Mouse (Mus musculus): Measurements from ENCODE around the gene Hspg2. TPM values are rescaled to one million over a fixed set of nuclear protein-coding genes. Genes with fewer than 3 reads are reported as not detected.

The Hspg2 gene
- polyA plus RNA-seq, 1 experiment from 2014 or later: 67.5 TPM

- Histone ChIP-seq H3K27me3 (ENCODE audit: control insufficient read depth, insufficient read depth, low read length) (no peaks in the 10 kb centered on the region), H3K9ac (ENCODE audit: low read length) (no peak overlapping the region), H3K4me1 (ENCODE audit: control insufficient read depth in 2 of 2, insufficient read depth in 2 of 2, low read length in 2 of 2) (peaks cover 22 to 28% of the 10 kb centered on the region in 2 experiments), H3K9me3 (ENCODE audit: control insufficient read depth, low read length) (no peaks in the 10 kb centered on the region), H3K27ac (replicated peaks in 1 of 2; ENCODE audit: control insufficient read depth in 1 of 2, insufficient read depth in 1 of 2, low read depth in 2 of 2, low read length in 2 of 2) (no peak overlapping the region), H3K4me3 (ENCODE audit: control insufficient read depth in 1 of 2, insufficient read depth in 1 of 2, low read depth in 1 of 2, low read length in 2 of 2) (no peak overlapping the region), H3K4me2 (ENCODE audit: low read length) (no peak overlapping the region), H3K36me3 (ENCODE audit: control insufficient read depth, insufficient read depth, low read length) (no peaks in the 10 kb centered on the region)
- ATAC-seq (ENCODE audit: insufficient number of reproducible peaks, insufficient read depth, low FRiP score, low read depth): no peak
- 90% methylated on average over 4 of the region's 4 CpGs for WGBS
These were observed 22.7 kb upstream of the Hspg2 start for GRCm38 (mm10) chr4:137445881-137446280.

DNA sequence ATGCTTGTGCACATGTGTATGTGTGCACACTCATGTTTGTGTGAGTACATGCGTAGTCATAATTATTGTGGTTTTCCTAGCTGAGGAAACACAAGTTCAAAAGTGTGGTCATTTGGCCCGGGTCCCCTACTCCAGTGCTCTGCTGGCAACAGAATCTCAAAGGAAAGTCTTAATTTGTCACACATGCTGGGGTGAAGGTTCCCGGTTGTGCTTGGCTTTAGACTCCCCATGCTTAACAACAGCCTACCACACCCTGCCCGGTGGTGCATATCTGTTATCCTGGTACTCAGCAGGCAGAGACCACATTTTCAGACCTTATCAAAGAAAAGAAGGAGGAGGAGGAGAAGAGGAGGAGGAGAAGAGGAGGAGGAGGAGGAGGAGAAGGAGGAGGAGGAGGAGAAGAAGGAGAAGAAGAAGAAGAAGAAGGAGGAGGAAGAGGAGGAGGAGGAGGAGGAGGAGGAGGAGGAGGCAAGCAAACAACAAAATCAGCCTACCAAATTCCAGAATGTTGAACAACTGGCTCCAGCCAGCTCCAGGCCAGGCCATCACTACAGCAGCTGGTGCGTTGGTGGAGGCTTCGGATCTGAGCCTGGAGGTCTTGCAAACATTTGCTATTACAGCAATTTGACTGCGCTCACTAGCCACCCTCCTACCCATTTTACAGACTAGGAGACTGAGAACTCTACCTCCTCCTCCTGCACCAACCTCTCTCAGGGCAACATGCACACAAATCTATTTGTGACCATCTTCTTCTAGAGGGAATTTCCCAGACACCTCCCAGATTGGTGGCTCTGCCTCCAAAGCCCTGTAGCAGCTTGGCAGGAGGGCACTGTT is 21.0 kb upstream of the Hspg2 start:
- Histone ChIP-seq H3K4me3 (ENCODE audit: control insufficient read depth in 1 of 2, insufficient read depth in 1 of 2, low read depth in 1 of 2, low read length in 2 of 2) (no peak overlapping the region), H3K36me3 (ENCODE audit: control insufficient read depth, insufficient read depth, low read length) (no peaks in the 10 kb centered on the region), H3K4me2 (ENCODE audit: low read length) (peak overlapping the region; percentile 32; the same call in 1 of the 2 replicates), H3K9ac (ENCODE audit: low read length) (0 out of 2 replicates have a peak overlapping the region, but pooled peaks have one; percentile 50), H3K9me3 (ENCODE audit: control insufficient read depth, low read length) (no peaks in the 10 kb centered on the region), H3K4me1 (ENCODE audit: control insufficient read depth in 2 of 2, insufficient read depth in 2 of 2, low read length in 2 of 2) (peaks cover 22 to 28% of the 10 kb centered on the region in 2 experiments), H3K27me3 (ENCODE audit: control insufficient read depth, insufficient read depth, low read length) (no peaks in the 10 kb centered on the region), H3K27ac (replicated peaks in 1 of 2; ENCODE audit: control insufficient read depth in 1 of 2, insufficient read depth in 1 of 2, low read depth in 2 of 2, low read length in 2 of 2) (peak overlapping the region in 1 of 2 experiments; percentile 65; a peak in 2 of 4 replicates)
- 60% methylated on average over 7 of the region's 7 CpGs for WGBS
- ATAC-seq (ENCODE audit: insufficient number of reproducible peaks, insufficient read depth, low FRiP score, low read depth): no peak

DNA sequence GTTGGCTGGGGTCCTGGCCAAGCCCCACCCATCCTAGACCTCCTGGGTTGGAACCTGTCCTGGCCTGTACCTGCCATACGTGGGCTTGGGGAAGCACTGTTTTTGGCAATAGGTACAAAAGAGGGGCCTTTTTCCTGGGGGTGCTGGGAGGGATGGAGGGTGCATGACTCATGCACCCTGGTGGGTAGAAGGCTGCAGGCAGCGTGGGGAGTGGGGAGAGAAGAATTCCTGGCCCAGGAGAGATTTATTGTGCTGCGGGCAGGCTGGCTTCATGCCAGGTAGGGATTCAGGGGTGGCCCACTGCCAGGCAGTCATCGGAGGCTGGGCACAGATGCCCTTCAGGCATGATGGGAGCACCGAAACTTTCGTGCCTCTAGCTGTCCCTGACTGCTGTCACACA is 20.4 kb upstream of the Hspg2 start:
- H3K36me3 ChIP-seq (ENCODE audit: control insufficient read depth, insufficient read depth, low read length): no peaks in the 10 kb centered on the region
- no peaks in the 10 kb centered on the region for H3K9me3 ChIP-seq (ENCODE audit: control insufficient read depth, low read length)
- 15% methylated on average over 6 of the region's 6 CpGs for WGBS
- peaks cover 22 to 28% of the 10 kb centered on the region in 2 experiments for H3K4me1 ChIP-seq (ENCODE audit: control insufficient read depth in 2 of 2, insufficient read depth in 2 of 2, low read length in 2 of 2)
- peak overlapping the region; percentile 32 for H3K4me2 ChIP-seq (ENCODE audit: low read length)
- H3K9ac ChIP-seq (ENCODE audit: low read length): peak overlapping the region; percentile 50; the same call in 1 of the 2 replicates
- ATAC-seq (ENCODE audit: insufficient number of reproducible peaks, insufficient read depth, low FRiP score, low read depth): peak; percentile 59
- no peaks in the 10 kb centered on the region for H3K27me3 ChIP-seq (ENCODE audit: control insufficient read depth, insufficient read depth, low read length)
- peak overlapping the region; percentile 8 to 65; a peak in 3 of 4 replicates for H3K27ac ChIP-seq (replicated peaks in 1 of 2; ENCODE audit: control insufficient read depth in 1 of 2, insufficient read depth in 1 of 2, low read depth in 2 of 2, low read length in 2 of 2)
- H3K4me3 ChIP-seq (ENCODE audit: control insufficient read depth in 1 of 2, insufficient read depth in 1 of 2, low read depth in 1 of 2, low read length in 2 of 2): no peak overlapping the region

DNA sequence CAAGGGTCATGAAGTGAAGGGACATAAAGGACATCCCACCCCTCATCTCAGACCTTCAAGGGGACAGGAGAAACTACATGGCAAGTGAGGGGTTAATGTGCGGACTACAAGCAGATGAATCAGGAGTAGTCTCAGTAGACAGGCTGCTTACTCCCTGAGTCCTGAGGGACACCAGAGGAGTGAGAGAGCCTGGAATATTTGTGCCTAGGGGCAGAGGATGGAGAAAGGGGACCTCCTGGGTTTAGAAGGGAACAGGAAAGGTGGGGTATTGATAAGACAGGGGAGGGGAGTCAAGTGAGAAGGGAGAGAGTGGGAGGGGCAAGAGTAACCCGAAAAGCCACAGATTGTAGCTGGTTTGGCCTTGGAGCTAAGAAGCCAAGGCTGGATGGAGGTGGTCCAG is 19.9 kb upstream of the Hspg2 start:
- peak overlapping the region; percentile 8 to 65; a peak in 3 of 4 replicates for H3K27ac ChIP-seq (replicated peaks in 1 of 2; ENCODE audit: control insufficient read depth in 1 of 2, insufficient read depth in 1 of 2, low read depth in 2 of 2, low read length in 2 of 2)
- H3K9ac ChIP-seq (ENCODE audit: low read length): peak overlapping the region; percentile 50
- H3K4me1 ChIP-seq (ENCODE audit: control insufficient read depth in 2 of 2, insufficient read depth in 2 of 2, low read length in 2 of 2): peaks cover 25 to 28% of the 10 kb centered on the region in 2 experiments
- ATAC-seq (ENCODE audit: insufficient number of reproducible peaks, insufficient read depth, low FRiP score, low read depth): 0 out of 2 replicates have a peak, but pooled peaks have one; percentile 11
- WGBS: 25% methylated on average over 2 of the region's 2 CpGs
- H3K4me2 ChIP-seq (ENCODE audit: low read length): peak overlapping the region; percentile 32
- H3K4me3 ChIP-seq (ENCODE audit: control insufficient read depth in 1 of 2, insufficient read depth in 1 of 2, low read depth in 1 of 2, low read length in 2 of 2): no peak overlapping the region
- no peaks in the 10 kb centered on the region for H3K27me3 ChIP-seq (ENCODE audit: control insufficient read depth, insufficient read depth, low read length)
- H3K36me3 ChIP-seq (ENCODE audit: control insufficient read depth, insufficient read depth, low read length): no peaks in the 10 kb centered on the region
- no peaks in the 10 kb centered on the region for H3K9me3 ChIP-seq (ENCODE audit: control insufficient read depth, low read length)

DNA sequence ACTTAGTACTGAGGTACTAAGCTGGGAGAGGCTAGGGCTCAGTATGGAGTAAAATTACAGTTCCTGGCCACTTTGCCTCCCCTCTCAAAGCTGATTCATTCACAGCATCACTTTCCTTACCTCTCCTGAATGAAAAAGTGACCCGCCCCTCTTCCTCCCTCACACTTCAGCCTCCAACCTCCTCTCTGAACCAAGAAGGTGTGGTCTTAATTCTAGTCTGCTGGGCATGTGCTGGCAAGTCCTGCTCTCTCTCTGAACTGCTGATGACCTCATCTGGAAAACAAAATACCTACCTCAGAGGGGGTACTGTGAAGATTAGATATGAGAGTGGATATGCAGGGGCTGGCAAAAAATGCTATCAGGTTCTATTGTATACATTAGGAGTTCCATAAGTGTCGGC is 19.4 kb upstream of the Hspg2 start:
- WGBS: 40% methylated on average over 2 of the region's 2 CpGs
- Histone ChIP-seq H3K9me3 (ENCODE audit: control insufficient read depth, low read length) (no peaks in the 10 kb centered on the region), H3K36me3 (ENCODE audit: control insufficient read depth, insufficient read depth, low read length) (no peaks in the 10 kb centered on the region)

GRCm38 (mm10) chr4:137449715-137450114 is 18.9 kb upstream of the Hspg2 start:
- no peak overlapping the region for H3K4me2 ChIP-seq (ENCODE audit: low read length)
- no peak overlapping the region for H3K4me3 ChIP-seq (ENCODE audit: control insufficient read depth in 1 of 2, insufficient read depth in 1 of 2, low read depth in 1 of 2, low read length in 2 of 2)
- no peaks in the 10 kb centered on the region for H3K36me3 ChIP-seq (ENCODE audit: control insufficient read depth, insufficient read depth, low read length)
- ATAC-seq (ENCODE audit: insufficient number of reproducible peaks, insufficient read depth, low FRiP score, low read depth): no peak
- no peaks in the 10 kb centered on the region for H3K27me3 ChIP-seq (ENCODE audit: control insufficient read depth, insufficient read depth, low read length)
- H3K9ac ChIP-seq (ENCODE audit: low read length): no peak overlapping the region
- H3K27ac ChIP-seq (replicated peaks in 1 of 2; ENCODE audit: control insufficient read depth in 1 of 2, insufficient read depth in 1 of 2, low read depth in 2 of 2, low read length in 2 of 2): 0 out of 4 replicates have a peak overlapping the region, but pooled peaks of 1 of the 2 experiments have one; percentile 12
- peaks cover 25% of the 10 kb centered on the region in 2 experiments for H3K4me1 ChIP-seq (ENCODE audit: control insufficient read depth in 2 of 2, insufficient read depth in 2 of 2, low read length in 2 of 2)
- WGBS: 58% methylated on average over 10 of the region's 10 CpGs
- no peaks in the 10 kb centered on the region for H3K9me3 ChIP-seq (ENCODE audit: control insufficient read depth, low read length)

More for the DNA sequence above, 19.4 kb upstream of the Hspg2 start:
- Histone ChIP-seq H3K27ac (replicated peaks in 1 of 2; ENCODE audit: control insufficient read depth in 1 of 2, insufficient read depth in 1 of 2, low read depth in 2 of 2, low read length in 2 of 2) (peak overlapping the region in 1 of 2 experiments; percentile 65; a peak in 2 of 4 replicates), H3K9ac (ENCODE audit: low read length) (peak overlapping the region; percentile 50; the same call in 1 of the 2 replicates), H3K4me2 (ENCODE audit: low read length) (peak overlapping the region; percentile 32; the same call in 1 of the 2 replicates), H3K4me1 (ENCODE audit: control insufficient read depth in 2 of 2, insufficient read depth in 2 of 2, low read length in 2 of 2) (peaks cover 25% of the 10 kb centered on the region in 2 experiments), H3K27me3 (ENCODE audit: control insufficient read depth, insufficient read depth, low read length) (no peaks in the 10 kb centered on the region), H3K4me3 (ENCODE audit: control insufficient read depth in 1 of 2, insufficient read depth in 1 of 2, low read depth in 1 of 2, low read length in 2 of 2) (no peak overlapping the region)
- no peak for ATAC-seq (ENCODE audit: insufficient number of reproducible peaks, insufficient read depth, low FRiP score, low read depth)

- H3K9me3 ChIP-seq (ENCODE audit: control insufficient read depth, low read length): no peaks in the 10 kb centered on the region
- WGBS: 86% methylated on average over 6 of the region's 6 CpGs
- no peak for ATAC-seq (ENCODE audit: insufficient number of reproducible peaks, insufficient read depth, low FRiP score, low read depth)
- H3K27ac ChIP-seq (replicated peaks in 1 of 2; ENCODE audit: control insufficient read depth in 1 of 2, insufficient read depth in 1 of 2, low read depth in 2 of 2, low read length in 2 of 2): no peak overlapping the region
- no peak overlapping the region for H3K4me3 ChIP-seq (ENCODE audit: control insufficient read depth in 1 of 2, insufficient read depth in 1 of 2, low read depth in 1 of 2, low read length in 2 of 2)
- no peaks in the 10 kb centered on the region for H3K36me3 ChIP-seq (ENCODE audit: control insufficient read depth, insufficient read depth, low read length)
- no peak overlapping the region for H3K9ac ChIP-seq (ENCODE audit: low read length)
- no peaks in the 10 kb centered on the region for H3K27me3 ChIP-seq (ENCODE audit: control insufficient read depth, insufficient read depth, low read length)
- no peak overlapping the region for H3K4me2 ChIP-seq (ENCODE audit: low read length)
- H3K4me1 ChIP-seq (ENCODE audit: control insufficient read depth in 2 of 2, insufficient read depth in 2 of 2, low read length in 2 of 2): peaks cover 25 to 27% of the 10 kb centered on the region in 2 experiments
These were observed 16.4 kb upstream of the Hspg2 start for GRCm38 (mm10) chr4:137452190-137452589.
